Mouse (Mus musculus): ENCODE results near the gene Asap3. TPM values are rescaled to one million over a fixed set of nuclear protein-coding genes. Genes with fewer than 3 reads are reported as not detected.

Asap3 gene
- total RNA-seq, 1 experiment, result 4.7 TPM

DNA sequence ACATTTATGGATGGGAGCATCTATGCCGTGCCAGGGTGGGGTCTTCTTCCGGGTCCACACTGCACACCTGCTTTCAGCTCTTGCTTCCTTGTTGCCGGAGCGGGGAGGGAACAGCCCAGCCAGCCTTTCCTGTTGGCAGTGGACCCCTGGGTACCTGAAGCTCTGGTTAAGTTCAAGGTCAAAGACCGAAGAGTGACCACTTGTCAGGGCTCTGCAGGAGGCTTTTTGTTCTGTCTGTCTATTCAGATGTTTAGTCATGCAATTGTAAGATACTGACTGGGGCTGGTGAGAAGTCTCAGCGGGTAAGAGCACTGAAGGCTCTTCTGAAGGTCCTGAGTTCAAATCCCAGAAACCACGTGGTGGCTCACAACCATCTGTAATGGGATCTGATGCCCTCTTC, 7.3 kb upstream of the Asap3 start:
- H3K4me1 ChIP-seq (ENCODE audit: control insufficient read depth in 2 of 2, insufficient read depth in 2 of 2, low read length in 2 of 2, poor library complexity in 1 of 2), result peaks cover 5 to 12% of the 10 kb centered on the region in 2 experiments; a peak in 2 of 4 replicates
- DNase-seq (ENCODE audit: low read depth, low spot score), result no peak
- H3K9ac ChIP-seq (ENCODE audit: insufficient read depth, low read depth, low read length, poor library complexity, severe bottlenecking), result no peak overlapping the region
- H3K36me3 ChIP-seq (ENCODE audit: control insufficient read depth, insufficient read depth, low read length, poor library complexity, severe bottlenecking), result no peaks in the 10 kb centered on the region; the same call in 1 of the 2 replicates
- H3K27ac ChIP-seq (ENCODE audit: insufficient read depth, low read depth, low read length, poor library complexity, severe bottlenecking), result no peak overlapping the region; the same call in 1 of the 2 replicates
- H3K4me3 ChIP-seq (ENCODE audit: insufficient read depth in 1 of 2, low read depth in 1 of 2, low read length in 2 of 2, poor library complexity in 1 of 2, severe bottlenecking in 1 of 2), result no peak overlapping the region
- in situ Hi-C loops (cut with MboI; ENCODE audit: low sequenced_read_pairs in 2 of 2, unreplicated experiment in 2 of 2), result no loop called here
- no peaks in the 10 kb centered on the region for H3K9me3 ChIP-seq (ENCODE audit: control insufficient read depth, insufficient read depth, low read depth, low read length)
- TF ChIP-seq CHD2 (IDR thresholded peaks at IDR 0.05; ENCODE audit: low read depth, low read length) (no peak), ZC3H11A (IDR thresholded peaks at IDR 0.05; ENCODE audit: borderline replicate concordance, low read depth, low read length) (no peak), ZNF384 (IDR thresholded peaks at IDR 0.05; ENCODE audit: low read depth, low read length) (no peak), MAFK (IDR thresholded peaks at IDR 0.05; ENCODE audit: insufficient read depth, low read depth, low read length) (no peak), HCFC1 (IDR thresholded peaks at IDR 0.05; ENCODE audit: borderline replicate concordance, insufficient read depth, low read length) (no peak)

DNA sequence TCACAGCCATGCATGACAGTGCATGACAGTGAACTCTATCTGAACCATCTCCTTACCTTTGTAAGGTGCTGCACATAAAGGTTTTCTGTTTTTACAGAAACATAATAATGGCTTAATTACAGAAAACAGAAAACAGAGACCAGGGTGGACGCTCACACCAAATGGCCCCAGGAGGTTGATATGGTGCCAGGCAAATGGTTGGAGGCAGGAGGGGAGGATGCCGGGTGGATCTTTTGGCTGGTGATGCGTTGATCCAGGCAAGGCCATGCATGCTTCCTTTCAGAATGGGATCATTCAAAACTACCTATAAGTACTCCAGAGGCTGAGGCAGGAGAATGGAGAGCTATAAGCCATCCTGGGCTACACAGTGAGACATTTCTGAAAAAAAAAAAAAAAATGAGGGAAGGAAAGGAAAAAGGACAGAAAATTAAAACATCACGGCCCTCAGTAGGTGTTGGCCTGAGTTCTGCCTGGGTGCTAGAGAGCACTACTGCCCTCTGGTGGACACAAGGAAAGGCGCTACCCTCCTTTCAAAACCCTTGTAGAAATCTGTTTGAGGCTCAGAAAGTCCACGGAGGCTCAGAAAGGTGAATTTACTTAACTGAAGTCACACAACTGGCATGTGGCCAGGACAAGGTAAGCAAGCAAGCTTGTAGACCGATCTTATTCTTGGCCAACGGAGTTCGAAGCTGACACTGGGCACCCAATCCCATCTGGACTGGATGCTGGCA, 6.4 kb upstream of the Asap3 start:
- Histone ChIP-seq H3K36me3 (ENCODE audit: control insufficient read depth, insufficient read depth, low read length, poor library complexity, severe bottlenecking) (no peaks in the 10 kb centered on the region), H3K4me1 (ENCODE audit: control insufficient read depth in 2 of 2, insufficient read depth in 2 of 2, low read length in 2 of 2, poor library complexity in 1 of 2) (peaks cover 2 to 7% of the 10 kb centered on the region in 2 experiments; a peak in 2 of 4 replicates), H3K4me3 (ENCODE audit: insufficient read depth in 1 of 2, low read depth in 1 of 2, low read length in 2 of 2, poor library complexity in 1 of 2, severe bottlenecking in 1 of 2) (no peak overlapping the region), H3K9me3 (ENCODE audit: control insufficient read depth, insufficient read depth, low read depth, low read length) (no peaks in the 10 kb centered on the region), H3K9ac (ENCODE audit: insufficient read depth, low read depth, low read length, poor library complexity, severe bottlenecking) (no peak overlapping the region), H3K27ac (ENCODE audit: insufficient read depth, low read depth, low read length, poor library complexity, severe bottlenecking) (no peak overlapping the region)
- in situ Hi-C loops (cut with MboI; ENCODE audit: low sequenced_read_pairs in 2 of 2, unreplicated experiment in 2 of 2), result no loop called here
- no peak for DNase-seq (ENCODE audit: low read depth, low spot score)
- 0 out of 2 replicates have a peak, but pooled peaks have one; percentile 46 for TF ChIP-seq ZC3H11A (IDR thresholded peaks at IDR 0.05; ENCODE audit: borderline replicate concordance, low read depth, low read length)
- no peak for TF ChIP-seq CHD2 (IDR thresholded peaks at IDR 0.05; ENCODE audit: low read depth, low read length)

- H3K9ac ChIP-seq (ENCODE audit: insufficient read depth, low read depth, low read length, poor library complexity, severe bottlenecking), result no peak overlapping the region
- no peak overlapping the region for H3K4me3 ChIP-seq (ENCODE audit: insufficient read depth in 1 of 2, low read depth in 1 of 2, low read length in 2 of 2, poor library complexity in 1 of 2, severe bottlenecking in 1 of 2)
- TF ChIP-seq ZC3H11A (IDR thresholded peaks at IDR 0.05; ENCODE audit: borderline replicate concordance, low read depth, low read length) (peak; percentile 41; the same call in 1 of the 2 replicates), CHD2 (IDR thresholded peaks at IDR 0.05; ENCODE audit: low read depth, low read length) (no peak)
- no peak overlapping the region for H3K27ac ChIP-seq (ENCODE audit: insufficient read depth, low read depth, low read length, poor library complexity, severe bottlenecking)
- no peaks in the 10 kb centered on the region for H3K9me3 ChIP-seq (ENCODE audit: control insufficient read depth, insufficient read depth, low read depth, low read length)
- peaks cover 1 to 7% of the 10 kb centered on the region in 2 experiments; a peak in 3 of 4 replicates for H3K4me1 ChIP-seq (ENCODE audit: control insufficient read depth in 2 of 2, insufficient read depth in 2 of 2, low read length in 2 of 2, poor library complexity in 1 of 2)
- peak; percentile 83 for DNase-seq (ENCODE audit: low read depth, low spot score)
- in situ Hi-C loops (cut with MboI; ENCODE audit: low sequenced_read_pairs in 2 of 2, unreplicated experiment in 2 of 2), result no loop called here
- no peaks in the 10 kb centered on the region for H3K36me3 ChIP-seq (ENCODE audit: control insufficient read depth, insufficient read depth, low read length, poor library complexity, severe bottlenecking)
These were observed 3.7 kb upstream of the Asap3 start for GRCm38 (mm10) chr4:136202509-136202908.

- no peak for TF ChIP-seq CHD2 (IDR thresholded peaks at IDR 0.05; ENCODE audit: low read depth, low read length)
- TF ChIP-seq HCFC1 (IDR thresholded peaks at IDR 0.05; ENCODE audit: borderline replicate concordance, insufficient read depth, low read length), result no peak
- TF ChIP-seq ZC3H11A (IDR thresholded peaks at IDR 0.05; ENCODE audit: borderline replicate concordance, low read depth, low read length), result no peak
- TF ChIP-seq MAFK (IDR thresholded peaks at IDR 0.05; ENCODE audit: insufficient read depth, low read depth, low read length), result no peak
- TF ChIP-seq ZNF384 (IDR thresholded peaks at IDR 0.05; ENCODE audit: low read depth, low read length), result no peak
- Histone ChIP-seq H3K4me3 (ENCODE audit: insufficient read depth in 1 of 2, low read depth in 1 of 2, low read length in 2 of 2, poor library complexity in 1 of 2, severe bottlenecking in 1 of 2) (no peak overlapping the region), H3K9ac (ENCODE audit: insufficient read depth, low read depth, low read length, poor library complexity, severe bottlenecking) (no peak overlapping the region), H3K4me1 (ENCODE audit: control insufficient read depth in 2 of 2, insufficient read depth in 2 of 2, low read length in 2 of 2, poor library complexity in 1 of 2) (peaks cover 2 to 6% of the 10 kb centered on the region in 2 experiments; a peak in 3 of 4 replicates), H3K36me3 (ENCODE audit: control insufficient read depth, insufficient read depth, low read length, poor library complexity, severe bottlenecking) (peaks cover 2% of the 10 kb centered on the region; the same call in 1 of the 2 replicates), H3K9me3 (ENCODE audit: control insufficient read depth, insufficient read depth, low read depth, low read length) (no peaks in the 10 kb centered on the region), H3K27ac (ENCODE audit: insufficient read depth, low read depth, low read length, poor library complexity, severe bottlenecking) (no peak overlapping the region)
- no peak for DNase-seq (ENCODE audit: low read depth, low spot score)
- in situ Hi-C loops (cut with MboI; ENCODE audit: low sequenced_read_pairs in 2 of 2, unreplicated experiment in 2 of 2), result no loop called here
These were observed 1.4 kb upstream of the Asap3 start for GRCm38 (mm10) chr4:136204775-136205174.
